ENCODE assay signal across 8 mouse cellular contexts in genomic region chr6:38298246-38298635, GRCm38 (mm10). TPM values are rescaled to one million over a fixed set of nuclear protein-coding genes. Genes with fewer than 3 reads are reported as not detected.
A peak's percentile ranks its signal among the peaks of the same experiment; 100 is the strongest.
DNase-seq lines count a peak whose midpoint lies in the region; ATAC-seq and TF ChIP-seq lines count a peak whose summit lies in the region.

No protein-coding gene starts in this region.

- H3K27me3 ChIP-seq in intestine, embryonic 14.5 days (replicated peaks; ENCODE audit: control insufficient read depth, insufficient read depth, low read length) = no peaks in the 10 kb centered on the region

- H3K4me2 ChIP-seq in intestine, embryonic 14.5 days (ENCODE audit: low read length) = peak overlapping the region; percentile 59

- TF ChIP-seq POLR2A in embryonic fibroblast, embryonic 13.5 days (IDR thresholded peaks at IDR 0.05; ENCODE audit: low read depth, low read length) = peak; percentile 22; the same call in 1 of the 2 replicates

- no peak for TF ChIP-seq CTCF in embryonic fibroblast, embryonic 13.5 days (IDR thresholded peaks at IDR 0.05; ENCODE audit: borderline replicate concordance, insufficient read depth, low read length)

- H3K9ac ChIP-seq in intestine, embryonic 14.5 days (ENCODE audit: low read length) = peak overlapping the region; percentile 97

- ATAC-seq in intestine, embryonic 14.5 days (replicated peaks; ENCODE audit: low FRiP score, low TSS enrichment, low read depth) = peak; percentile 30
- ATAC-seq in megakaryocyte progenitor cell, adult 5-6 weeks (replicated peaks; ENCODE audit: poor library complexity) = peak; percentile 54
- ATAC-seq in erythroid progenitor cell, adult 5-6 weeks (replicated peaks; ENCODE audit: low FRiP score, poor library complexity, severe bottlenecking) = no peak

- peak; percentile 34 for DNase-seq in adrenal gland, postnatal 10 days
- no peak for DNase-seq in adrenal gland, adult 8-10 months
- DNase-seq in right cerebral cortex, postnatal 4 days = peak; percentile 17
- no peak for DNase-seq in right cerebral cortex, postnatal 36 days (ENCODE audit: low spot score in 2 of 2)
- peak; percentile 81 for DNase-seq in intestine, embryonic 14.5 days (ENCODE audit: low spot score)

- H3K9me3 ChIP-seq in intestine, embryonic 14.5 days (ENCODE audit: control insufficient read depth, low read length) = no peaks in the 10 kb centered on the region

- WGBS in intestine, embryonic 14.5 days = under 1% methylated on average over 10 of the region's 10 CpGs

- H3K36me3 ChIP-seq in intestine, embryonic 14.5 days (ENCODE audit: control insufficient read depth, insufficient read depth, low read length) = peaks cover 34% of the 10 kb centered on the region

- H3K4me3 ChIP-seq in embryonic fibroblast, embryonic 13.5 days (ENCODE audit: insufficient read depth, low read length) = peak overlapping the region; percentile 81
- peak overlapping the region; percentile 91 for H3K4me3 ChIP-seq in intestine, embryonic 14.5 days (ENCODE audit: low read depth, low read length)

- peak overlapping the region; percentile 23 for H3K27ac ChIP-seq in embryonic fibroblast, embryonic 13.5 days (ENCODE audit: insufficient read depth, low read length)
- peak overlapping the region; percentile 98 for H3K27ac ChIP-seq in intestine, embryonic 14.5 days (ENCODE audit: low read depth)

- H3K4me1 ChIP-seq in embryonic fibroblast, embryonic 13.5 days (ENCODE audit: control insufficient read depth, insufficient read depth, low read length) = peaks cover 3% of the 10 kb centered on the region; the same call in 1 of the 2 replicates
- no peaks in the 10 kb centered on the region for H3K4me1 ChIP-seq in intestine, embryonic 14.5 days (replicated peaks; ENCODE audit: control insufficient read depth, insufficient read depth, low read length)

RNA-seq across cellular contexts. Expression of gene Zc3hav1l, which starts 0.8 kb away (rescaled TPM):
- 1 to 10 TPM; 4.3 to 6.0 TPM for total RNA-seq in adrenal gland, postnatal 10 days (2021)
- total RNA-seq in adrenal gland, adult 8-10 months (2022) = 1 to 10 TPM; 3.5 to 4.7 (median 3.8) TPM
- 9.6 and 14.3 TPM in 2 replicates for polyA plus RNA-seq in embryonic fibroblast, embryonic 13.5 days (2011; ENCODE audit: insufficient read length, low read depth, missing spikeins)
- polyA plus RNA-seq in intestine, embryonic 14.5 days (2014; fragmentation: Nextera tagmentation; extraction: Ambion mirVana) = 12.8 and 15.6 TPM in 2 replicates
- 11.5 and 11.6 TPM in 2 replicates for total RNA-seq in megakaryocyte progenitor cell, adult 5-6 weeks (2015)
- total RNA-seq in megakaryocyte progenitor cell, adult 5-6 weeks (2017) = 4.4 and 4.9 TPM in 2 replicates
- 1.1 and 2.5 TPM in 2 replicates for total RNA-seq in erythroid progenitor cell, adult 5-6 weeks (2015; ENCODE audit: low replicate concordance)
- 0.64 and 1.1 TPM in 2 replicates for total RNA-seq in erythroid progenitor cell, adult 5-6 weeks (2017; ENCODE audit: low replicate concordance)

RNA-seq across cellular contexts. Expression of gene D630045J12Rik, which starts 44.4 kb away (rescaled TPM):
- 1 to 10 TPM; 4.1 to 5.1 TPM for total RNA-seq in adrenal gland, postnatal 10 days (2021)
- total RNA-seq in adrenal gland, adult 8-10 months (2022) = 1 to 10 TPM; 3.5 to 7.2 (median 5.5) TPM
- 4.8 and 6.1 TPM in 2 replicates for polyA plus RNA-seq in embryonic fibroblast, embryonic 13.5 days (2011; ENCODE audit: insufficient read length, low read depth, missing spikeins)
- 5.6 and 6.9 TPM in 2 replicates for polyA plus RNA-seq in intestine, embryonic 14.5 days (2014; fragmentation: Nextera tagmentation; extraction: Ambion mirVana)
- 1.7 and 2.3 TPM in 2 replicates for total RNA-seq in megakaryocyte progenitor cell, adult 5-6 weeks (2015)
- 0.54 and 1.1 TPM in 2 replicates for total RNA-seq in megakaryocyte progenitor cell, adult 5-6 weeks (2017)
- total RNA-seq in erythroid progenitor cell, adult 5-6 weeks (2015; ENCODE audit: low replicate concordance) = 0.72 TPM in 1 of 2 replicates, not detected in the other
- 0.13 TPM in 1 of 2 replicates, not detected in the other for total RNA-seq in erythroid progenitor cell, adult 5-6 weeks (2017; ENCODE audit: low replicate concordance)

RNA-seq across cellular contexts. Expression of gene Zc3hav1, which starts 56.2 kb away (rescaled TPM):
- 10 to 100 TPM; 36.1 to 42.0 TPM for total RNA-seq in adrenal gland, postnatal 10 days (2021)
- 10 to 100 TPM; 59.7 to 72.1 (median 67.7) TPM for total RNA-seq in adrenal gland, adult 8-10 months (2022)
- polyA plus RNA-seq in embryonic fibroblast, embryonic 13.5 days (2011; ENCODE audit: insufficient read length, low read depth, missing spikeins) = 38.3 and 51.3 TPM in 2 replicates
- polyA plus RNA-seq in intestine, embryonic 14.5 days (2014; fragmentation: Nextera tagmentation; extraction: Ambion mirVana) = 9.2 and 10.2 TPM in 2 replicates
- total RNA-seq in megakaryocyte progenitor cell, adult 5-6 weeks (2015) = 62.1 and 65.3 TPM in 2 replicates
- 47.0 and 54.7 TPM in 2 replicates for total RNA-seq in megakaryocyte progenitor cell, adult 5-6 weeks (2017)
- total RNA-seq in erythroid progenitor cell, adult 5-6 weeks (2015; ENCODE audit: low replicate concordance) = 149 and 161 TPM in 2 replicates
- 166 and 185 TPM in 2 replicates for total RNA-seq in erythroid progenitor cell, adult 5-6 weeks (2017; ENCODE audit: low replicate concordance)

Comparison
In these comparisons a context has a peak if more than half of its experiments do, and no peak if none do; other contexts are left out.
1. DNase-seq: peak in adrenal gland, postnatal 10 days (single experiment), right cerebral cortex, postnatal 4 days (single experiment) and intestine, embryonic 14.5 days (single experiment); none in adrenal gland, adult 8-10 months (single experiment) and right cerebral cortex, postnatal 36 days (0 of 2).